Mouse (Mus musculus) stomach, postnatal 0 days (tissue): Measurements from ENCODE around the gene Adgrg2. TPM values are rescaled to one million over a fixed set of nuclear protein-coding genes. Genes with fewer than 3 reads are reported as not detected.

Source experiments
- ATAC-seq: fragments of 200-750 bp; cut with Nextera tagmentation; 2 replicates; pipeline ENCODE4 v1.8.0; 2017; ENCODE audit not compliant: low FRiP score, low TSS enrichment
- DNase-seq: peaks from one replicate; pipeline ENCODE4 v3.0.0-alpha.2; 2016; ENCODE audit warnings: low spot score
- H3K27ac ChIP-seq: fragments of 300-500 bp; sonication (generic); replicated peaks from 2 replicates; pipeline ENCODE4 v1.5.1; 2014; ENCODE audit warnings: mild to moderate bottlenecking, control low read depth
- H3K27me3 ChIP-seq: fragments of 300-500 bp; sonication (generic); 2 replicates; pipeline ENCODE4 v1.6.1; 2014; ENCODE audit warnings: low read length; ENCODE audit not compliant: control insufficient read depth, insufficient read depth
- H3K36me3 ChIP-seq: fragments of 300-500 bp; sonication (generic); 2 replicates; pipeline ENCODE4 v1.6.1; 2014; ENCODE audit warnings: low read length, mixed read lengths; ENCODE audit not compliant: control insufficient read depth, insufficient read depth
- H3K4me1 ChIP-seq: fragments of 300-500 bp; sonication (generic); replicated peaks from 2 replicates; pipeline ENCODE4 v1.6.1; 2014; ENCODE audit warnings: antibody characterized with exemption; ENCODE audit not compliant: control insufficient read depth, insufficient read depth
- H3K4me2 ChIP-seq: fragments of 300-500 bp; sonication (generic); replicated peaks from 2 replicates; pipeline ENCODE4 v1.6.1; 2014; ENCODE audit warnings: low read depth, mild to moderate bottlenecking, control low read depth, moderate library complexity
- H3K4me3 ChIP-seq: fragments of 300-500 bp; sonication (generic); 2 replicates; pipeline ENCODE4 v1.5.1; 2014; ENCODE audit warnings: low read depth, low read length, control low read depth
- H3K9ac ChIP-seq: fragments of 300-500 bp; sonication (generic); 2 replicates; pipeline ENCODE4 v1.6.1; 2014; ENCODE audit warnings: mild to moderate bottlenecking, low read length, control low read depth, mixed read lengths
- H3K9me3 ChIP-seq: fragments of 300-500 bp; sonication (generic); 2 replicates; pipeline ENCODE4 v1.6.1; 2016; ENCODE audit warnings: low read length; ENCODE audit not compliant: control insufficient read depth
- CTCF ChIP-seq: IDR thresholded peaks from 2 replicates; pipeline ENCODE4 v1.5.1; 2016; ENCODE audit warnings: antibody characterized with exemption, low read depth, mild to moderate bottlenecking, moderate library complexity
- EP300 ChIP-seq: optimal IDR thresholded peaks from 2 replicates; pipeline ENCODE3; 2016; ENCODE audit warnings: antibody characterized with exemption
- WGBS: fragments of 180-500 bp; shearing (Covaris S2); extraction: QIAGEN DNeasy Blood & Tissue Kit; methylation state at CpG from one replicate; pipeline ENCODE4 v1.1.7; 2014; 5-methylcytosine and 5-hydroxymethylcytosine counted together
- polyA plus RNA-seq: library from polyadenylated mRNA; unstranded; fragments of >200 nt; fragmentation: Nextera tagmentation; extraction: Ambion mirVana; gene quantifications from 2 replicates; pipeline ENCODE4 v1.2.1, GENCODE M21; 2015

Adgrg2 gene
- polyA plus RNA-seq, 1 experiment from 2014 or later = 6.8 TPM

- Histone ChIP-seq H3K9ac (no peak overlapping the region), H3K9me3 (no peaks in the 10 kb centered on the region), H3K36me3 (no peaks in the 10 kb centered on the region), H3K27ac (no peak overlapping the region), H3K27me3 (no peaks in the 10 kb centered on the region), H3K4me3 (no peak overlapping the region), H3K4me2 (no peak overlapping the region), H3K4me1 (no peaks in the 10 kb centered on the region)
- no peak for TF ChIP-seq CTCF
- TF ChIP-seq EP300 = no peak
- no peak for ATAC-seq
- DNase-seq = no peak
These were observed 50.8 kb downstream of the Adgrg2 start for GRCm38 (mm10) chrX:160441272-160441671.

DNA sequence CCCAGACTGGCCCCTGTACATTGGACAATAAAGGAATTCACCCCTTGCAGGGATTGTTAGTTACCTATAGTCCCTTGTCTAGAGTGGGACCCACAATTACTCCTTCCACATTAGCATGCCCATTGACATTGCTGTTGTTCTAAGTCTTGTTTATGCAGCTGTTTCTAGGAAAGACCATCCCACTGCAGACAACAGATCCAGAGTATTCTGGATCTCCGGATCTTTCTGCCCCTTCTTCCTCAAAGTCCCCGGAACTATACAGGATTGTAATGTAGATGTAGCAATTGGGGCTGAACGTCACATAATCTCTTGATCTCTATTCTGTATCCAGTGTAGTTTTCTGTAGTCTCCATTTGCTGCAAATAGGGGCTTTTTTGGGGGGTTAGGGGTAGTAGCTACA lies 57.9 kb downstream of the Adgrg2 start:
- H3K36me3 ChIP-seq = no peaks in the 10 kb centered on the region
- H3K4me2 ChIP-seq = no peak overlapping the region
- no peak for TF ChIP-seq CTCF
- no peak for TF ChIP-seq EP300
- WGBS = 93% methylated on average over 3 of the region's 3 CpGs
- ATAC-seq (no peak), DNase-seq (no peak)
- no peak overlapping the region for H3K9ac ChIP-seq
- no peak overlapping the region for H3K4me3 ChIP-seq
- H3K9me3 ChIP-seq = no peaks in the 10 kb centered on the region
- no peak overlapping the region for H3K27ac ChIP-seq
- no peaks in the 10 kb centered on the region for H3K27me3 ChIP-seq
- H3K4me1 ChIP-seq = no peaks in the 10 kb centered on the region

GRCm38 (mm10) chrX:160449363-160449762 lies 58.9 kb downstream of the Adgrg2 start:
- Histone ChIP-seq H3K27ac (no peak overlapping the region), H3K9me3 (no peaks in the 10 kb centered on the region), H3K27me3 (no peaks in the 10 kb centered on the region), H3K4me1 (no peaks in the 10 kb centered on the region), H3K4me3 (no peak overlapping the region), H3K4me2 (no peak overlapping the region), H3K36me3 (no peaks in the 10 kb centered on the region), H3K9ac (no peak overlapping the region)
- ATAC-seq (no peak), DNase-seq (no peak)
- WGBS = 72% methylated on average over 2 of the region's 2 CpGs
- TF ChIP-seq EP300 (no peak), CTCF (peak; percentile 61)

DNA sequence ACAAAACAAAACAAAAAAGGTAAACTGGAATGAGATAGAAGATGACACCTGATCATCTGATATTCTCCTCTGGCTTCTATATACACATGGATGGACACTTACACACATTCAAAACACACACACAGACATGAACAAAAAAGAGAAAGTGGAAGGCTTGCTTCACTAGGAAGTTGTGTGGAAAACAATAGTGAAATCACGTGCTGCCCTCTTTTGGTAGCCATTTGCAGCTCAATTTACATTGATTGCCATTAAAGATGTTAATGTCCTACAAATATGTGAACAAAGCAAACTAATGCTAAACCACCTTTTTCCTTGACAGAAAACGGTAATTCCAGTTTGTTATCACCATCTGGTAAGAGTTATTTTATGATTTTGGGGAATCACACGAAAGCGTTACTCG lies 65.2 kb downstream of the Adgrg2 start:
- no peaks in the 10 kb centered on the region for H3K9me3 ChIP-seq
- no peaks in the 10 kb centered on the region for H3K36me3 ChIP-seq
- no peak overlapping the region for H3K4me3 ChIP-seq
- no peak for DNase-seq
- TF ChIP-seq EP300 (no peak), CTCF (peak; percentile 64)
- 68% methylated on average over 5 of the region's 5 CpGs for WGBS
- no peaks in the 10 kb centered on the region for H3K27me3 ChIP-seq
- H3K9ac ChIP-seq = no peak overlapping the region
- no peak overlapping the region for H3K4me2 ChIP-seq
- no peak overlapping the region for H3K27ac ChIP-seq
- no peak for ATAC-seq
- H3K4me1 ChIP-seq = no peaks in the 10 kb centered on the region

DNA sequence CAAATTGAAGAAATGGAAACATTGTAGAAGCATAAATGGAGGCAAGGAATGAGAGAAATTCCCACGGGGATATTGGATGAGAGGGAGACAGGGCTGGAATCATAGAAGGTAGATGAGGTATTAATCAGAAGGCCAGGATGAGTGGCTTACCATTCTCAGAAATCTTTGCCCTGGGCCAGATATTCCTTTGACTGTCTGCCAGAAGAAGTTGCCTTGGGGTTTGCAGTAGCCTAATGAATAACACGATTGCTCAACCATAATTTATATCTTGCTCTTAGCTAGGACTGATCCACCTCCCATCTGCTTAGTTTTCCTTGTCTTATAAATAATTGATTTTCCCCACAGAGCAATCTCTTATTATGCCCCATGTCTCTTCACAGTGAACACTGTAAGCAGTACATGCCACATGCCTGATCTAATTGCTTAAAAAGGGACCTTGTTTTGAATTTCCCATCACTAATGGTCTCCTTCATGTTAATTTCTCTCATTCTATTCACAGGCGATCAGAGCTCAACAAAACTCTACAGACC lies 80.8 kb downstream of the Adgrg2 start:
- Histone ChIP-seq H3K4me2 (no peak overlapping the region), H3K9me3 (no peaks in the 10 kb centered on the region), H3K4me1 (no peaks in the 10 kb centered on the region), H3K4me3 (no peak overlapping the region), H3K36me3 (no peaks in the 10 kb centered on the region), H3K9ac (no peak overlapping the region), H3K27me3 (no peaks in the 10 kb centered on the region), H3K27ac (no peak overlapping the region)
- ATAC-seq = no peak
- DNase-seq = no peak
- WGBS = 68% methylated on average over 3 of the region's 3 CpGs
- no peak for TF ChIP-seq CTCF
- TF ChIP-seq EP300 = no peak

DNA sequence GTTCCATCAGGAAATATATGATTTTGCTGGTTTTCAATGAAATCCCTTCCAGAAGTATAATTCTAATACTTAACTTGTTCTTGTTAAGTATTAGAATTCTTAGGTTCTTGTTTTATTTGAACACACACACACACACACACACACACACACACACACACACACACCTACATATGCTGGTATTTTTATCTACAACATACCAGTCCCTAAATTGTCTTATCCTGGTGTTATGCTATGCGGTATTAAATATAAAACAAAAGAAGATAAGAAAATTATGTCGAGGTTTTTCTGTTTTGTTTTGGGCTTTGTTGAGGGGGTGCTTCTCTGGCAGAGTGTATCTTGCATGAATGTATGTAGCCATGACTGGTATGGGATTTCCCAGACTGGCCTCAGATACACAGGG lies 99.3 kb downstream of the Adgrg2 start:
- WGBS = 71% methylated on average over 2 of the region's 2 CpGs
- Histone ChIP-seq H3K4me2 (no peak overlapping the region), H3K4me1 (no peaks in the 10 kb centered on the region), H3K36me3 (no peaks in the 10 kb centered on the region), H3K9me3 (no peaks in the 10 kb centered on the region), H3K27ac (no peak overlapping the region), H3K4me3 (no peak overlapping the region), H3K27me3 (no peaks in the 10 kb centered on the region), H3K9ac (no peak overlapping the region)
- no peak for TF ChIP-seq CTCF
- TF ChIP-seq EP300 = no peak
- no peak for DNase-seq
- ATAC-seq = no peak
